Mouse (Mus musculus): Measurements from ENCODE around the gene Ttc22.

- TF ChIP-seq CTCF (IDR thresholded peaks at IDR 0.05; ENCODE audit: low read depth) (no peak), EP300 (IDR thresholded peaks at IDR 0.05; ENCODE audit: low read depth) (no peak)
Observed at GRCm38 (mm10) chr4:106652546-106652945, 30.3 kb downstream of the Ttc22 start.

Measured in liver, postnatal 0 days (tissue).